Mouse (Mus musculus) C2C12 (cell line): ENCODE measurements around the gene Pdcd1lg2. TPM values are rescaled to one million over a fixed set of nuclear protein-coding genes. Genes with fewer than 3 reads are reported as not detected.

ENCODE experiments used
- H3K27me3 ChIP-seq: one replicate; pipeline ENCODE4 v1.6.1; 2011; ENCODE audit not compliant: control insufficient read depth, insufficient read depth, insufficient read length
- H3K36me3 ChIP-seq: one replicate; pipeline ENCODE4 v1.6.1; 2011; ENCODE audit not compliant: control insufficient read depth, insufficient read depth
- H3K4me3 ChIP-seq: one replicate; pipeline ENCODE4 v1.5.1; 2011; ENCODE audit warnings: mild to moderate bottlenecking, control low read depth; ENCODE audit not compliant: poor library complexity, insufficient read depth, severe bottlenecking
- H3K79me2 ChIP-seq: one replicate; pipeline ENCODE4 v1.6.1; 2011; ENCODE audit not compliant: control insufficient read depth, insufficient read depth
- H3K79me3 ChIP-seq: one replicate; pipeline ENCODE4 v1.6.1; 2011; ENCODE audit warnings: low read depth, control low read depth
- H3ac ChIP-seq: one replicate; pipeline ENCODE3; 2011; ENCODE audit warnings: low read depth; ENCODE audit not compliant: control insufficient read depth, insufficient read length
- CEBPB ChIP-seq: IDR thresholded peaks from one replicate; pipeline ENCODE4 v1.6.1; 2011; ENCODE audit warnings: low read depth, mild to moderate bottlenecking, control low read depth, moderate library complexity
- CTCF ChIP-seq: IDR thresholded peaks from one replicate; pipeline ENCODE4 v1.5.1; 2011; ENCODE audit not compliant: control insufficient read depth, insufficient read depth, insufficient read length
- FOSL1 ChIP-seq: IDR thresholded peaks from one replicate; pipeline ENCODE4 v1.8.0; 2011; ENCODE audit warnings: mild to moderate bottlenecking, low read length; ENCODE audit not compliant: poor library complexity, insufficient read depth, severe bottlenecking
- MAX ChIP-seq: IDR thresholded peaks from one replicate; pipeline ENCODE4 v1.6.1; 2011; ENCODE audit warnings: mild to moderate bottlenecking, control low read depth
- MYOD1 ChIP-seq: IDR thresholded peaks from one replicate; pipeline ENCODE4 v1.6.1; 2011; ENCODE audit warnings: low read depth; ENCODE audit not compliant: control insufficient read depth, insufficient read length
- MYOG ChIP-seq: IDR thresholded peaks from one replicate; pipeline ENCODE4 v1.6.1; 2011; ENCODE audit not compliant: control insufficient read depth, insufficient read length; ENCODE audit errors: extremely low read depth
- USF1 ChIP-seq: IDR thresholded peaks from one replicate; pipeline ENCODE4 v1.6.1; 2011; ENCODE audit warnings: low read depth, mild to moderate bottlenecking, control low read depth, moderate library complexity
- polyA plus RNA-seq: library from polyadenylated mRNA; unstranded; fragments of >200 nt; fragmentation: generic; extraction: Trizol; gene quantifications from one replicate; pipeline ENCODE4 v1.2.1, GENCODE M21; 2012; ENCODE audit warnings: missing spikeins

The Pdcd1lg2 gene
- polyA plus RNA-seq, 1 experiment, result not detected

- Histone ChIP-seq H3K79me3 (no peaks in the 10 kb centered on the region), H3K4me3 (no peak overlapping the region), H3K36me3 (no peaks in the 10 kb centered on the region), H3K27me3 (no peaks in the 10 kb centered on the region), H3K79me2 (no peaks in the 10 kb centered on the region), H3ac (no peak overlapping the region)
- TF ChIP-seq MYOG, result no peak
- no peak for TF ChIP-seq MYOD1
- no peak for TF ChIP-seq CEBPB
- no peak for TF ChIP-seq MAX
- no peak for TF ChIP-seq USF1
- no peak for TF ChIP-seq CTCF
- no peak for TF ChIP-seq FOSL1
Observed at GRCm38 (mm10) chr19:29396353-29396752, 14.4 kb upstream of the Pdcd1lg2 start.

DNA sequence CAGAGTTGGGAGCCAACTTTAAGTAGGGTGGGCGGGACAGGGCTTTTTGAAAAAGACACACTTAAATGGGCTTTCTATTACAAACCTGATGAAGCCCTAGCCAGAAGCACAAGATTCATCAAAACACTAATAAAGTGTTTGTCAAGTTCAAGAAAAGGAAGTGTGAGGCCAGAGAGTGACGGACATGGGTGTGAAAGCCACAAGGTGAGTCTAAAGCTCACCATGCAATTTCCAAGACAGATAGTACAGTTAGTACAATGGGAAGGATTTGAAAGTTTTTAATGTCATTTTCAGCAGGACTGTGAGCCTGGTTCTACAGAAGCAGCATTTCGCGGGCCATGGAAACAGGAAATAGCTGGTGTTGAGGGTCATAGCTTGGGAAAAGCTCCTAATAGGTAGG, 10.9 kb upstream of the Pdcd1lg2 start:
- Histone ChIP-seq H3K79me3 (no peaks in the 10 kb centered on the region), H3K36me3 (no peaks in the 10 kb centered on the region), H3K79me2 (no peaks in the 10 kb centered on the region), H3K27me3 (no peaks in the 10 kb centered on the region), H3K4me3 (no peak overlapping the region), H3ac (no peak overlapping the region)
- TF ChIP-seq MYOD1 (no peak), USF1 (no peak), CTCF (no peak), MAX (no peak), FOSL1 (no peak)

- Histone ChIP-seq H3ac (no peak overlapping the region), H3K36me3 (no peaks in the 10 kb centered on the region), H3K79me3 (no peaks in the 10 kb centered on the region), H3K79me2 (no peaks in the 10 kb centered on the region), H3K4me3 (no peak overlapping the region), H3K27me3 (no peaks in the 10 kb centered on the region)
- no peak for TF ChIP-seq USF1
- no peak for TF ChIP-seq CTCF
- no peak for TF ChIP-seq MAX
Observed at GRCm38 (mm10) chr19:29400466-29400865, 10.3 kb upstream of the Pdcd1lg2 start.

- Histone ChIP-seq H3K79me2 (no peaks in the 10 kb centered on the region), H3ac (no peak overlapping the region), H3K4me3 (no peak overlapping the region), H3K36me3 (no peaks in the 10 kb centered on the region), H3K27me3 (no peaks in the 10 kb centered on the region), H3K79me3 (no peaks in the 10 kb centered on the region)
- TF ChIP-seq CTCF, result no peak
- TF ChIP-seq CEBPB, result no peak
- TF ChIP-seq FOSL1, result no peak
- TF ChIP-seq USF1, result no peak
- no peak for TF ChIP-seq MYOD1
- TF ChIP-seq MYOG, result no peak
- no peak for TF ChIP-seq MAX
Observed at GRCm38 (mm10) chr19:29402621-29403020, 8.1 kb upstream of the Pdcd1lg2 start.

DNA sequence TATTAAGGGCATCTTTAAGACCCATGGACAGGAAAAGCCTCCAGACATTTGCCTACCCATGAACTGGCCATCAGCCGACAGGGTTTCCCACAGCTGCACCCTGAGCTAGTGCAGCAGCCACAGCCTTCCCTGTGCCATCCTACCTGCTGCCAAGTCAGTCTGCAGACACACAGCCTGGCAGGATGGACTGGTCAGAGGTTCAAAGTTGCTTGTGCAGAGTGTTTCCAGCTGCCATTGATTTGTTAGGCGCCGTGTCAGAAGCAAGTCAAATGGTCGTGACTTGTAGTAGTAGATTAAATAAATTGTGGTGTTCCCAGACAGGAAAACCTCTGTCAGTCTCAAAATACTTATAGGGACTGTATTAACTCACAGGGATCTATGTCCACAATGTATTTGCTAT, 7.5 kb upstream of the Pdcd1lg2 start:
- no peaks in the 10 kb centered on the region for H3K27me3 ChIP-seq
- no peak overlapping the region for H3ac ChIP-seq
- TF ChIP-seq FOSL1 (no peak), CTCF (no peak), MYOD1 (no peak), MAX (no peak), USF1 (no peak), MYOG (no peak), CEBPB (no peak)
- no peaks in the 10 kb centered on the region for H3K79me2 ChIP-seq
- no peaks in the 10 kb centered on the region for H3K79me3 ChIP-seq
- H3K36me3 ChIP-seq, result no peaks in the 10 kb centered on the region
- no peak overlapping the region for H3K4me3 ChIP-seq

DNA sequence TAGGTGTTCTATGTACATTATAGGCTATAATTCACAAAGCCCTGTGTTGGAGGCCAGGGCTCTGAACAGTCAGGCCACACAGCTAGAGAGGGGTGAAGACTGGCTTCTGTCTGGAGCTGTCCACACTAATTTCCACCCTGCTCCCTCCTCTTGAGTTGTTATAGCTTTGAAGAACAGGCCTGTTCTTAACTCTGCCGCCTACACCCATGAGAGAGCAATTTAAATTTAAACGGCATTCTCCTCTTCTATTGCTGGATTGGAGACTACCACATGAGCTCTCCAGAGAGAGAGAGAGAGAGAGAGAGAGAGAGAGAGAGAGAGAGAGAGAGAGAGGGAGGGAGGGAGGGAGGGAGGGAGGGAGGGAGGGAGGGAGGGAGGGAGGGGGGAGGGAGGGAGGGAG, 5.3 kb upstream of the Pdcd1lg2 start:
- H3K79me2 ChIP-seq, result no peaks in the 10 kb centered on the region
- H3K27me3 ChIP-seq, result peaks cover 9% of the 10 kb centered on the region
- H3K36me3 ChIP-seq, result no peaks in the 10 kb centered on the region
- H3K79me3 ChIP-seq, result no peaks in the 10 kb centered on the region
- H3K4me3 ChIP-seq, result no peak overlapping the region
- TF ChIP-seq CTCF (no peak), USF1 (no peak), MAX (no peak), FOSL1 (no peak), CEBPB (no peak)
- no peak overlapping the region for H3ac ChIP-seq
